Mouse (Mus musculus) heart, adult 2 months (tissue): ENCODE measurements around the gene Dnajb5.

Source experiments
- CTCF ChIP-seq: fragments of 200-600 bp; IDR thresholded peaks from 2 replicates; pipeline ENCODE4 v1.8.1; 2022; ENCODE audit warnings: antibody characterized with exemption, mild to moderate bottlenecking, moderate library complexity
- EP300 ChIP-seq: fragments of 200-500 bp; IDR thresholded peaks from 2 replicates; pipeline ENCODE4 v1.6.1; 2011; ENCODE audit warnings: low read depth, low read length, control low read depth; ENCODE audit not compliant: insufficient read depth
- POLR2A ChIP-seq: fragments of 200-500 bp; IDR thresholded peaks from 2 replicates; pipeline ENCODE4 v1.6.1; 2011; ENCODE audit warnings: mild to moderate bottlenecking, low read depth, low read length, control low read depth; ENCODE audit not compliant: insufficient read depth

DNA sequence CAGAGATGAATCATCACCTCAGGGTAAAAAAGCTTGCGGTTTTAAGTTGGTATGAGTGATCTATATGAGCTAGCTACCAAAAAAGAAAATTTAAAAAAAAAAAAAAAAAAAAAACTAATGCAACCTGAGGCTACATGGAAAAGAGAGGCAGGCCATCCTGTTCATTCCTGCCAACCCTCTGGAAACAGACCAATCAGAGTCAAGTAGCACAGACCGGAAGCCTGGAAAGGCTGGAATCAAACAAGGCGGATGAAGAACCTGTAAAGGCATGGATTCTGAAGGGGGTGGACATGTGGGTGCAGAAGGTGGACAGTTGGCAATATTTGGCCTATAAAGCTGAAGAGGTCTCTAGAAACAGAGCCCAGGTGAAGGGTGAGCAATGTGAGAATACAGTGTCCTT is 4.2 kb upstream of the Dnajb5 start:
- TF ChIP-seq POLR2A (no peak), CTCF (no peak), EP300 (no peak)
